Mouse (Mus musculus) liver, embryonic 15.5 days (tissue): ENCODE data around the gene Dpep2nb. TPM values are rescaled to one million over a fixed set of nuclear protein-coding genes. Genes with fewer than 3 reads are reported as not detected.

Experiments used
- ATAC-seq: fragments of 200-750 bp; cut with Nextera tagmentation; 2 replicates; pipeline ENCODE4 v1.8.0; 2017; ENCODE audit warnings: moderate number of reproducible peaks, mild to moderate bottlenecking, moderate library complexity; ENCODE audit not compliant: insufficient read depth
- H3K27ac ChIP-seq: fragments of 300-500 bp; sonication (generic); replicated peaks from 2 replicates; pipeline ENCODE4 v1.5.1; 2015; ENCODE audit warnings: mild to moderate bottlenecking, inconsistent platforms
- H3K27me3 ChIP-seq: fragments of 300-500 bp; sonication (generic); 2 replicates; pipeline ENCODE4 v1.6.1; 2015; ENCODE audit warnings: mild to moderate bottlenecking, inconsistent platforms
- H3K36me3 ChIP-seq: fragments of 300-500 bp; sonication (generic); replicated peaks from 2 replicates; pipeline ENCODE4 v1.6.1; 2015; ENCODE audit warnings: moderate library complexity, mild to moderate bottlenecking, inconsistent platforms
- H3K4me1 ChIP-seq: fragments of 300-500 bp; sonication (generic); replicated peaks from 2 replicates; pipeline ENCODE4 v1.6.1; 2015; ENCODE audit warnings: inconsistent platforms
- H3K4me2 ChIP-seq: fragments of 300-500 bp; sonication (generic); 2 replicates; pipeline ENCODE4 v1.6.1; 2015; ENCODE audit warnings: moderate library complexity, mild to moderate bottlenecking, inconsistent platforms
- H3K4me3 ChIP-seq: fragments of 300-500 bp; sonication (generic); replicated peaks from 2 replicates; pipeline ENCODE4 v1.5.1; 2015; ENCODE audit warnings: mild to moderate bottlenecking, inconsistent platforms
- H3K9ac ChIP-seq: fragments of 300-500 bp; sonication (generic); 2 replicates; pipeline ENCODE4 v1.6.1; 2015; ENCODE audit warnings: moderate library complexity, mild to moderate bottlenecking, inconsistent platforms
- H3K9me3 ChIP-seq: fragments of 300-500 bp; sonication (generic); replicated peaks from 2 replicates; pipeline ENCODE4 v1.6.1; 2016; ENCODE audit warnings: inconsistent platforms
- WGBS: fragments of 180-500 bp; shearing (Covaris S2); methylation state at CpG from one replicate; pipeline ENCODE4 v1.1.7; 2015; ENCODE audit warnings: mixed read lengths; ENCODE audit not compliant: insufficient replicate concordance; 5-methylcytosine and 5-hydroxymethylcytosine counted together
- polyA plus RNA-seq: library from polyadenylated mRNA; unstranded; fragments of >200 nt; fragmentation: Nextera tagmentation; extraction: Ambion mirVana; gene quantifications from 2 replicates; pipeline ENCODE4 v1.2.1, GENCODE M21; 2015

Dpep2nb gene
- polyA plus RNA-seq, 1 experiment from 2014 or later: not detected

GRCm38 (mm10) chr8:105981146-105981545, 24.6 kb downstream of the Dpep2nb start:
- no peak for ATAC-seq
- Histone ChIP-seq H3K27ac (no peak overlapping the region), H3K4me3 (no peak overlapping the region), H3K9ac (no peak overlapping the region), H3K27me3 (0 out of 2 replicates have a peak, but pooled peaks cover 14% of the 10 kb centered on the region), H3K4me1 (peaks cover 7% of the 10 kb centered on the region; the same call in 1 of the 2 replicates), H3K9me3 (no peaks in the 10 kb centered on the region), H3K36me3 (no peaks in the 10 kb centered on the region), H3K4me2 (no peak overlapping the region)
- 74% methylated on average over 1 of the region's 1 CpGs for WGBS

DNA sequence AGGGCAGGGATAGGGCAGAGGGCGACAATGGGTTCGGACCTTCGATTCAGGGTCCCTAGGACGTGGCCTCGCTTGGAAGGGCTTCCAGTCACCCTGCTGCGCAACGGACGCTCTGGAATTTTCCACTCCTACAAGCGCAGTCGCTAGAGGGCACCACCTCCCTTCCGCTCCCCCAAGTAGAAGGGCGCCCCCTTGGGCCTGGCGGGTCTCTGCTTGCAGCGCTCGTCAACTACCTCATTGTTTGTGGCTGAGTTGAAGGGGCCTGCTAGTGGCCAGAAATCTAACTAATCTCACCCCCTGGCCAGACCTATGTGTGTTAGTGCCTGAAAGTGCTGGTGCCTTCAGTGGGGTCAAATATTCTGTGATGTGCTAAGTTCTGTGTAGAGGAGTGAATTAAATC, 26.4 kb downstream of the Dpep2nb start, which contains the start of gene Dpep3:
Gene Dpep3, minus strand, starts transcription at position 105 of the 400 bp plus-strand sequence.
- Histone ChIP-seq H3K4me3 (no peak within 1 kb of the TSS), H3K27ac (no peak within 1 kb of the TSS), H3K9me3 (no peaks in the 10 kb centered on the region), H3K4me2 (no peak within 1 kb of the TSS), H3K4me1 (peaks cover 9% of the 10 kb centered on the region; the same call in 1 of the 2 replicates), H3K36me3 (no peaks in the 10 kb centered on the region), H3K9ac (no peak within 1 kb of the TSS), H3K27me3 (no peaks in the 10 kb centered on the region)
- no peak for ATAC-seq
- 88% methylated on average over 15 of the region's 15 CpGs for WGBS

GRCm38 (mm10) chr8:105975363-105975762, 30.4 kb downstream of the Dpep2nb start:
- H3K36me3 ChIP-seq: no peaks in the 10 kb centered on the region
- ATAC-seq: no peak
- H3K9ac ChIP-seq: no peak overlapping the region
- WGBS: 69% methylated on average over 7 of the region's 7 CpGs
- H3K27ac ChIP-seq: no peak overlapping the region
- no peak overlapping the region for H3K4me3 ChIP-seq
- H3K4me2 ChIP-seq: no peak overlapping the region
- no peaks in the 10 kb centered on the region for H3K9me3 ChIP-seq
- H3K4me1 ChIP-seq: 0 out of 2 replicates have a peak, but pooled peaks cover 13% of the 10 kb centered on the region
- H3K27me3 ChIP-seq: no peaks in the 10 kb centered on the region

DNA sequence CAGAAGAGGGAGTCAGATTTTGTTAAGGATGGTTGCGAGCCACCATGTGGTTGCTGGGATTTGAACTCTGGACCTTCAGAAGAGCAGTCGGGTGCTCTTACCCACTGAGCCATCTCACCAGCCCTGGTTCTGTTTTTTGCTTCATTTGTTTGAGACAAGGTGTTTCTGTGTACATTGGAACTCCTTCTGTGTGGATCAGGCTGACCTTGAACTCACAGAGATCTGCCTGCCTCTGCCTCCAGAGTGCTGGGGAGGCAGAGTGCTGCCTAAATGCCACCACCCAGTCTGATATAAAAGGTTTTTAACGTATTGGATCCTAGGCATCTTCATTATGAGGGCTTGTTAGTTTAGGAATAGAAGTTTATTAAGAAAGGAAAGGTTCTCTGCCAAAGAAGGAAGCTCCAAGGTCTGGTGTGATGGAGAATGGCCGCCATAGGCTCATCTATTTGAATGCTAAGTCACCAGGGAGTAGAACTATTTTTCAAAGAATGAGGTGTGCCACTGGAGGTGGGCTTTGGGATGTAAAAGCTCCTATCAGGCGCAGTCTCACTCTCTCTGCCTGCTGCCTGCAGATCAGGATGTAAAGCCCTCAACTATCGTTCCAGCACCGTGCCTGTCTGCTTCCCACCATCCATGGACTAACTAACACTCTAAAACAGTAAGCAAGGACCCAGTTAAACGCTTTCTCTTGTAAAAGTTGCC, 34.6 kb downstream of the Dpep2nb start:
- 71% methylated on average over 8 of the region's 8 CpGs for whole genome bisulfite sequencing
- ATAC-seq: no peak
- H3K4me1 ChIP-seq: peaks cover 30% of the 10 kb centered on the region

DNA sequence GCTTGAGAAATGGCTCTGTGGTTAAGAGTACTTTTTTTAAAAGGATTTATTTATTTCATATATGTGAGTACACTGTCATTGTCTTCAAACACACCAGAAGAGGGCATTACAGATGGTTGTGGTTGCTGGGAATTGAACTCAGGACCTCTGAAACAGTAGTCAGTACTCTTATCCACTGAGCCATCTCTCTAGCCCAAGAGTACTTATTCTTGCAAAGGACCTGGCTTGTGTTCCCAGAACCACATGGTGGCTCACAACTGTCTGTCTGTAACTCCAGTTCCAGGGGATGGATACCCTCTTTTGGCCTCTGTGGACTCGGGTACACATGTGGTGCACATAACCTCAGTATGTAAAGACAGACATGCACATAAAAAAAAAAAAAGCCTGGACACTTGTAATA, 36.4 kb downstream of the Dpep2nb start:
- whole genome bisulfite sequencing: 63% methylated on average over 1 of the region's 1 CpGs
- no peak overlapping the region for H3K27ac ChIP-seq
- no peak overlapping the region for H3K4me3 ChIP-seq
- H3K36me3 ChIP-seq: no peaks in the 10 kb centered on the region
- H3K9me3 ChIP-seq: no peaks in the 10 kb centered on the region
- H3K4me1 ChIP-seq: peaks cover 47% of the 10 kb centered on the region
- ATAC-seq: no peak
- H3K27me3 ChIP-seq: no peaks in the 10 kb centered on the region
- H3K9ac ChIP-seq: no peak overlapping the region
- H3K4me2 ChIP-seq: no peak overlapping the region

More for the DNA sequence above, 34.6 kb downstream of the Dpep2nb start:
- Histone ChIP-seq H3K27ac (no peak overlapping the region), H3K36me3 (no peaks in the 10 kb centered on the region), H3K27me3 (no peaks in the 10 kb centered on the region), H3K9ac (no peak overlapping the region), H3K4me2 (no peak overlapping the region), H3K4me3 (no peak overlapping the region), H3K9me3 (no peaks in the 10 kb centered on the region)

- H3K9ac ChIP-seq: peak overlapping the region; percentile 75
- H3K9me3 ChIP-seq: no peaks in the 10 kb centered on the region
- H3K36me3 ChIP-seq: no peaks in the 10 kb centered on the region
- peak overlapping the region; percentile 97 for H3K4me2 ChIP-seq
- 5% methylated on average over 19 of the region's 19 CpGs for WGBS
- peaks cover 68% of the 10 kb centered on the region for H3K4me1 ChIP-seq
- peak; percentile 71 for ATAC-seq
- H3K27me3 ChIP-seq: no peaks in the 10 kb centered on the region
- H3K4me3 ChIP-seq: peak overlapping the region; percentile 77
- peak overlapping the region; percentile 93 for H3K27ac ChIP-seq
Measured at GRCm38 (mm10) chr8:105966692-105967311, 39.0 kb downstream of the Dpep2nb start.

DNA sequence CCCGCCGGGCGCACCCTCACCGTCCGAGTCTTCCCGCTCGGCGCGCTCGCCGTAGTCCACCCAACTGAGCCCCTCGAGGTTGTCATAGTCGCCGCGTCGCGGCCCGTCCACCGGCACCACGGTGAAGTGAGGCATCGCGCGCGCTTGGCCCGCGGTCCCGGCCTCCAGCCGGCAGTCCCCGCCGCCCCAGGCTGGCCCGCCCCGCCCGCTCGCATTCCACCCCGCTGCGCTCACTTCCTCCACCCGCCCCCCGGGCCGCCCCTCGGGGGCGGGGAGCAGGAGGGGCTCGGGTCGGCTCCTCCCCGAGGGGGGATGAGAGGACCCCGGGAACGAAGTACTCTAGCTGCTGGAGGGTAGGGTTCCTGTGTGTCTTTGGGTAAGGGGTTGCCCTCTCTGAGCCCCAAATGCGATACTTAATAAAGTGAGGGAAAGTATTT, 39.9 kb downstream of the Dpep2nb start, which contains the start of gene Slc12a4:
Gene Slc12a4, minus strand, starts transcription at position 193 of the 437 bp plus-strand sequence.
- no peaks in the 10 kb centered on the region for H3K36me3 ChIP-seq
- no peaks in the 10 kb centered on the region for H3K9me3 ChIP-seq
- WGBS: 1% methylated on average over 47 of the region's 47 CpGs
- peak; percentile 74 for ATAC-seq
- H3K27me3 ChIP-seq: no peaks in the 10 kb centered on the region
- peaks cover 77% of the 10 kb centered on the region for H3K4me1 ChIP-seq
- peak within 1 kb of the TSS; percentile 93 for H3K27ac ChIP-seq
- peak within 1 kb of the TSS; percentile 75 for H3K9ac ChIP-seq
- H3K4me3 ChIP-seq: peak within 1 kb of the TSS; percentile 77
- H3K4me2 ChIP-seq: peak within 1 kb of the TSS; percentile 97

DNA sequence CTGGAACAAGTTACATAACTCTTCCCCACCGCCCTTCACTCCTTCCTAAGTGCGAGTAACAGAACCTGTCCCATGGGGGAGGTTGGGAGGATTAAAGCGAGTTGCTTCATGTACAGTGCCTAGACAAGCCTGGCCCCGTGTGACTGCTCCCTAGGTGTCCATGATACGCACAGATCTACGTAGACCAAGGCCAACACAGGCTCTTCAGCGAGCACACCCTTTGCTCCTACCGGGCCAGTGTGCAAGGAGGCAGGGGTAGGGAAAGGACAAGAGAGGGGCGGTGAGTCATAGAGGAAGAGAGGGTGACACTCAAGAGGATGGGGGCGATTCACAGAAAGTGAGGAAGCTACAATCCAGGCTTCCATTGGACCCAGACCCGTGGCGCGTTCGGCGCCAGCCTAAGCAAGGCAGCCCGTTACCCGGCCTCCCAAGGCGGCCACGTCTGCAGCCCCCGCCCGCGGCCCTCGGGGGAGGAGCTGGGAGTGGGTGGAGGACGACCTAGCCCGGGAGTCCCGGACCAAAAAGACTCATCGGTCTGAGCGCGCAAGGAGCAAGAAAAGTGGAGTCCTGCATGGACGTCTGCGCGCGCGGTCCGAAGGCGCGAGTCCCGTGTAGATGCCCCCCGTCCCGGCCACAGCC, 40.4 kb downstream of the Dpep2nb start:
- WGBS: 2% methylated on average over 40 of the region's 40 CpGs
- Histone ChIP-seq H3K36me3 (peaks cover 3% of the 10 kb centered on the region), H3K4me3 (peak overlapping the region; percentile 77), H3K4me1 (peaks cover 82% of the 10 kb centered on the region), H3K27ac (peak overlapping the region; percentile 93), H3K27me3 (no peaks in the 10 kb centered on the region), H3K9me3 (no peaks in the 10 kb centered on the region), H3K4me2 (peak overlapping the region; percentile 97), H3K9ac (peak overlapping the region; percentile 75)
- ATAC-seq: peak; percentile 49

- Histone ChIP-seq H3K4me1 (peaks cover 89% of the 10 kb centered on the region), H3K9me3 (no peaks in the 10 kb centered on the region), H3K4me3 (peak overlapping the region; percentile 77), H3K27ac (peak overlapping the region; percentile 93), H3K4me2 (peak overlapping the region; percentile 97), H3K36me3 (peaks cover 10% of the 10 kb centered on the region), H3K9ac (peak overlapping the region; percentile 75), H3K27me3 (no peaks in the 10 kb centered on the region)
- ATAC-seq: no peak
- WGBS: 52% methylated on average over 12 of the region's 12 CpGs
Measured at GRCm38 (mm10) chr8:105964506-105965265, 41.1 kb downstream of the Dpep2nb start.

GRCm38 (mm10) chr8:105961536-105961935, 44.2 kb downstream of the Dpep2nb start:
- Histone ChIP-seq H3K4me1 (peaks cover 75% of the 10 kb centered on the region), H3K9ac (peak overlapping the region; percentile 28; the same call in 1 of the 2 replicates), H3K27ac (0 out of 2 replicates have a peak overlapping the region, but pooled peaks have one; percentile 26), H3K9me3 (no peaks in the 10 kb centered on the region), H3K36me3 (peaks cover 29% of the 10 kb centered on the region), H3K4me3 (peak overlapping the region; percentile 13), H3K4me2 (peak overlapping the region; percentile 61), H3K27me3 (no peaks in the 10 kb centered on the region)
- WGBS: 25% methylated on average over 10 of the region's 10 CpGs
- ATAC-seq: peak; percentile 18; the same call in 1 of the 2 replicates
